Mouse (Mus musculus) E14TG2a.4 (cell line): ENCODE measurements around the gene Uqcc2.

Experiments
- H3K27me3 ChIP-seq: 2 replicates; pipeline ENCODE4 v1.6.1; 2014; ENCODE audit warnings: low read length, control low read depth; ENCODE audit not compliant: insufficient read depth
- H3K36me3 ChIP-seq: 2 replicates; pipeline ENCODE4 v1.6.1; 2014; ENCODE audit warnings: low read length, control low read depth; ENCODE audit not compliant: insufficient read depth
- H3K4me1 ChIP-seq: replicated peaks from 2 replicates; pipeline ENCODE4 v1.6.1; 2014; ENCODE audit warnings: low read depth, low read length, control low read depth
- H3K4me3 ChIP-seq: replicated peaks from 2 replicates; pipeline ENCODE4 v1.5.1; 2014; ENCODE audit warnings: mild to moderate bottlenecking, low read length
- H3K9me3 ChIP-seq: 2 replicates; pipeline ENCODE4 v1.6.1; 2014; ENCODE audit warnings: low read length, control low read depth
- CTCF ChIP-seq: conservative IDR thresholded peaks from 2 replicates; pipeline ENCODE4 v1.5.1; 2014; ENCODE audit warnings: low read length
- NANOG ChIP-seq: IDR thresholded peaks from 2 replicates; pipeline ENCODE4 v1.6.1; 2014; ENCODE audit warnings: borderline replicate concordance, low read length, mixed read lengths
- POU5F1 ChIP-seq: IDR thresholded peaks from 2 replicates; pipeline ENCODE4 v1.6.1; 2014; ENCODE audit warnings: low read length, borderline replicate concordance

Uqcc2 gene

GRCm38 (mm10) chr17:27165054-27165773, 31.5 kb upstream of the Uqcc2 start:
- Histone ChIP-seq H3K9me3 (no peaks in the 10 kb centered on the region), H3K27me3 (peaks cover 8% of the 10 kb centered on the region; the same call in 1 of the 2 replicates), H3K4me3 (no peak overlapping the region), H3K36me3 (no peaks in the 10 kb centered on the region), H3K4me1 (peaks cover 8% of the 10 kb centered on the region)
- TF ChIP-seq POU5F1, result no peak
- no peak for TF ChIP-seq NANOG
- TF ChIP-seq CTCF, result peak; percentile 37

GRCm38 (mm10) chr17:27160905-27161304, 27.2 kb upstream of the Uqcc2 start:
- H3K36me3 ChIP-seq, result no peaks in the 10 kb centered on the region
- no peak for TF ChIP-seq CTCF
- TF ChIP-seq NANOG, result no peak
- no peak for TF ChIP-seq POU5F1
- H3K4me3 ChIP-seq, result no peak overlapping the region
- no peaks in the 10 kb centered on the region for H3K9me3 ChIP-seq
- H3K4me1 ChIP-seq, result peaks cover 8% of the 10 kb centered on the region
- peaks cover 5% of the 10 kb centered on the region; the same call in 1 of the 2 replicates for H3K27me3 ChIP-seq

- Histone ChIP-seq H3K4me1 (peaks cover 15% of the 10 kb centered on the region), H3K4me3 (no peak overlapping the region), H3K27me3 (peaks cover 20% of the 10 kb centered on the region), H3K36me3 (no peaks in the 10 kb centered on the region), H3K9me3 (no peaks in the 10 kb centered on the region)
- TF ChIP-seq CTCF (no peak), POU5F1 (no peak), NANOG (no peak)
Measured at GRCm38 (mm10) chr17:27159169-27159568, 25.5 kb upstream of the Uqcc2 start.

- Histone ChIP-seq H3K4me1 (peaks cover 16% of the 10 kb centered on the region), H3K9me3 (no peaks in the 10 kb centered on the region), H3K36me3 (no peaks in the 10 kb centered on the region), H3K27me3 (peaks cover 27% of the 10 kb centered on the region), H3K4me3 (no peak overlapping the region)
- no peak for TF ChIP-seq POU5F1
- no peak for TF ChIP-seq NANOG
- TF ChIP-seq CTCF, result no peak
Measured at GRCm38 (mm10) chr17:27158439-27158838, 24.7 kb upstream of the Uqcc2 start.

GRCm38 (mm10) chr17:27155752-27156151, 22.0 kb upstream of the Uqcc2 start:
- TF ChIP-seq CTCF (no peak), NANOG (no peak), POU5F1 (no peak)
- Histone ChIP-seq H3K4me3 (no peak overlapping the region), H3K4me1 (peaks cover 23% of the 10 kb centered on the region), H3K27me3 (peaks cover 35% of the 10 kb centered on the region), H3K36me3 (no peaks in the 10 kb centered on the region), H3K9me3 (no peaks in the 10 kb centered on the region)

- peaks cover 23% of the 10 kb centered on the region for H3K4me1 ChIP-seq
- no peaks in the 10 kb centered on the region for H3K9me3 ChIP-seq
- TF ChIP-seq NANOG (no peak), CTCF (no peak), POU5F1 (no peak)
- no peak overlapping the region for H3K4me3 ChIP-seq
- H3K27me3 ChIP-seq, result peaks cover 37% of the 10 kb centered on the region
- no peaks in the 10 kb centered on the region for H3K36me3 ChIP-seq
Measured at GRCm38 (mm10) chr17:27154881-27155280, 21.2 kb upstream of the Uqcc2 start.

- Histone ChIP-seq H3K9me3 (no peaks in the 10 kb centered on the region), H3K4me3 (no peak overlapping the region), H3K36me3 (no peaks in the 10 kb centered on the region), H3K27me3 (peaks cover 41% of the 10 kb centered on the region), H3K4me1 (peaks cover 23% of the 10 kb centered on the region)
- no peak for TF ChIP-seq POU5F1
- TF ChIP-seq CTCF, result no peak
- TF ChIP-seq NANOG, result no peak
Measured at GRCm38 (mm10) chr17:27154256-27154655, 20.5 kb upstream of the Uqcc2 start.

GRCm38 (mm10) chr17:27153773-27154193, 20.1 kb upstream of the Uqcc2 start:
- no peaks in the 10 kb centered on the region for H3K9me3 ChIP-seq
- H3K36me3 ChIP-seq, result no peaks in the 10 kb centered on the region
- peaks cover 42% of the 10 kb centered on the region for H3K27me3 ChIP-seq

More at GRCm38 (mm10) chr17:27153773-27154193, 20.1 kb upstream of the Uqcc2 start:
- Histone ChIP-seq H3K4me1 (peaks cover 27% of the 10 kb centered on the region), H3K4me3 (no peak overlapping the region)
- no peak for TF ChIP-seq NANOG
- no peak for TF ChIP-seq POU5F1
- no peak for TF ChIP-seq CTCF
